Mouse (Mus musculus) urinary bladder, postnatal 10 days (tissue): ENCODE data around the gene Rpa1.

Experiments
- DNase-seq: peaks from one replicate; pipeline ENCODE4 v3.0.0; 2022; ENCODE audit warnings: low spot score

The Rpa1 gene

DNA sequence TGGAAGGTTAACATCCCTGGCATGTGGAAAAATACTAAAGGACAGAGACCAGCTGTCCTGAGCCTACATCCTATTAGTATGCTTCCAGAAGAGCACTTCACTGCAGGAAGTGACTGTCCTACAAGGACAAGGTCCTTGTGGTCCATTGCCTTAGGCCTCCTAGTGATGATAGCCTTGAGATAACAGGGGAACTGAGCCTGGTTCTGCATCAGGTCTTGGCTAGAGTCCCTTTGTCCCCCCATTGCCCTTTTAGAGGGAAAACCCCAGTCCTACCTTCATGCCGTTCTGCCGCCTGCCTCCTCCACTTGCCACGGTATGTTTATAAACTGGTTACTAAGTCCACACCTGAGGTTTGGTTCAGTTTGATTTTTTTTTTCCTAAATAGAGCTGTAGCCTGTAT lies 85.9 kb downstream of the Rpa1 start:
- DNase-seq: no peak

- no peak for DNase-seq
Measured at GRCm38 (mm10) chr11:75261730-75262129, 86.4 kb downstream of the Rpa1 start.

DNA sequence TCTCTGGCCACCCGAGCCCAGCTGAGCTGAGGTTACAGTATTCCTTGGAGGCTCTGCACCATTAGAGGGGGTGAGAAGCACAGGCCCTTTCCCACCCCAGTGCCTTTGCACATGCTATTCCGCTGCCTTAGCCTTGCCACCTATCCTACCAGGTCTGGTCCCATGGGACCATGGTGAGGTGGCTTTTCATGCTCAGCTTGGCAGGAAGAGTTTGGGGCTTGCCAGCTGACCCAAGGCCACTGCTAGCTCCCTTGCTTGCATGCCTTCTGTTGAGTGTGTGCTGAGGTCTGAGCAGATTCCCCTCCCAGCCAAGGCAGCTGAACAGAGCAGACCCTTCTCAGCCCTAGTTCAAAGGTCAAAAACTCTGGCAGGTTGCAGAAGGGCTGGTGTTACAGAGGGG lies 87.1 kb downstream of the Rpa1 start:
- DNase-seq: no peak

DNA sequence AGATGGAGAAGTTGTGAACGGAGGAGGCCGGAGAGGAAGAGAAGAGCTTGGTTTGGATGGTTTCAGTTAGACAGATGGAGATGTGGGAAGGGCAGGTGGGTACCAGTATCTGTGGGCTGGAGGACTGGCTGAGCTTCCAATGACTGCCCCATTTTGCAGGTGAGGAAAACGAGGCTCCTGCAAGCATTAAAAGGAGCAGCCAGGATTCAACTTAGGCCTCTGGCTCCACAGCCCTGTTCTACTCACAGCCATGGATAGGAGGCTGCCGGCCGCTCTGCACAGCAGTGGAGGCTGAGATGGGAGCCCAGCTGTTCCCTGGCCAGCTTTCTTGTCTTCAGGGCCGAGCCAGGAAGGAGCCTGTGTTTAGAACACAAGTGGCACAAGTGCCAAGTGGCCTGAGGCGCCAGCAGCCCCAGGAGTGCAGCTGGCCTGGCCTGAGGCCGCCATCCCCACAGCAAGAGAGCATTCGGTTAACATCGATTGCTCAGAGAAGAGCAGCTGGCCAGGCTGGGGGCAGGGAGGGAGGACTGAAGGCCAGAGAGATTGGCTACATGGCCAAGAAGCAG lies 88.0 kb downstream of the Rpa1 start:
- no peak for DNase-seq

- DNase-seq: no peak
Measured at GRCm38 (mm10) chr11:75259416-75259815, 88.7 kb downstream of the Rpa1 start.

- no peak for DNase-seq
Measured at GRCm38 (mm10) chr11:75257056-75257648, 91.0 kb downstream of the Rpa1 start.

DNA sequence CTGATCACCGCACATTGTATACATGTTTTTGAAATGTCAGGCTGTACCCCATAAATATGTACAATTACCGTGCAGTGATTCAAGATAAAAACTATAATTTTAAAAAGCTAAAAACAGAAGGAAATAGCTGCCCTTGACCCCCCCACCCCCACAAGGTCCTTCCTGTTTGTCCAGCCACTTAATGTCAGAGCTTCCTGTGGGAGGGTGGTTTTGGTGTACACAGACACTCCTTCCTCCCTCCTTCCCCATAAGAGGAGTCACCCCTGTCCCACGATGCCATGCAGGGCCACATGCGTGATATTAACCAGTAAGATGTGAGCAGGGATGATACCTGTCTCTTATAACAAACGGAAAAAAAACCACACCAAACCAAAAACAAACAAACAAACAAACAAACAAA lies 92.8 kb downstream of the Rpa1 start:
- DNase-seq: no peak

- DNase-seq: no peak
Measured at GRCm38 (mm10) chr11:75254252-75254912, 93.7 kb downstream of the Rpa1 start.

- no peak for DNase-seq
Measured at GRCm38 (mm10) chr11:75251557-75252070, 96.5 kb downstream of the Rpa1 start.

- no peak for DNase-seq
Measured at GRCm38 (mm10) chr11:75251006-75251512, 97.1 kb downstream of the Rpa1 start.

- DNase-seq: no peak
Measured at GRCm38 (mm10) chr11:75249588-75249987, 98.5 kb downstream of the Rpa1 start.
